Mouse (Mus musculus): ENCODE data around the gene Mbtps1. TPM values are rescaled to one million over a fixed set of nuclear protein-coding genes. Genes with fewer than 3 reads are reported as not detected.

Gene Mbtps1
- 59.5 and 61.1 TPM in 2 replicates for polyA plus RNA-seq (2015; fragmentation: Nextera tagmentation; extraction: Ambion mirVana)

DNA sequence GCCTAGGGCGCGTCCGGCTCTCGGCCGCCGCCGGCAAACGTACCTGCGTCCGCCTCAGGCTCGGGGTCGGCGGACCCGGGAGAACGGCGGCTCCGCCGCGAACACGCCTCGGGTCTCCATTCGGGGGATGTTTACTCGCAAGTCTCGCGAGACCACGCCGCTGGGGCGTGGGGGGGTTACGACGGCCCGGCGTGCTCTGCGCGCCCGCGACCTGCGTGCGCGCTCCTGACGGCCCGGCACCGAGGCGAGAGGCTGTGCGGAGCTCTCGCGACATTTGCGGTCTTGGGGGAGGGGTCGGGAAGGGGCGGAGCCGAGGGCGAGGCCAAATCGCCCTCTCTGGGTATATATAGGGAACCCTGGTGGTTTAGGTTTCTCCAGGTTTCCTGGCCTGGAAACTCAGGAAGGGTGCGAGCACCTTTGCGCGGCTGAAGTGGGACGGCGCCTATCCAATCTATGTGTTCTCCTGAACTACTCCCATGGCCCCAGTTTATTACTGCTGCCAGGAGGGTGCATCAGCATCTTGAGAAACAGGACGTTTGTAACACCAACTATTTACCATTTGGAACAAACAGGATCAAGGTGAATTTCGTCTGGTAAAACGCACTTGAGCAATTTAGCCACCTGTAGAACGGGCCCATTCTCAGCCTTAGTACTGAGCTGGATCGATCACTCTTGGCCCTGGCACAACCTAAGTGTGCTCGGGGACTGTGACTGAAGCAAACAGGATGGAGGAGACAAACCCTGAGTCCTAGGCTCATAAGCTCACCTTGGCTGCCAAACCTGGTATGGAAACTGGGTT lies at the start of gene Mbtps1:
TSS of gene Mbtps1 (minus strand) at position 133 of the 799 bp plus-strand sequence.
- Histone ChIP-seq H3K4me3 (peak within 1 kb of the TSS; percentile 74), H3K9ac (peak within 1 kb of the TSS; percentile 79), H3K36me3 (replicated peaks) (peaks cover 24% of the 10 kb centered on the region), H3K4me2 (peak within 1 kb of the TSS; percentile 76), H3K9me3 (no peaks in the 10 kb centered on the region), H3K27me3 (replicated peaks) (no peaks in the 10 kb centered on the region), H3K4me1 (peaks cover 35% of the 10 kb centered on the region), H3K27ac (peak within 1 kb of the TSS; percentile 95)
- 7% methylated on average over 59 of the region's 63 CpGs for WGBS
- ATAC-seq (replicated peaks), result peak; percentile 95

DNA sequence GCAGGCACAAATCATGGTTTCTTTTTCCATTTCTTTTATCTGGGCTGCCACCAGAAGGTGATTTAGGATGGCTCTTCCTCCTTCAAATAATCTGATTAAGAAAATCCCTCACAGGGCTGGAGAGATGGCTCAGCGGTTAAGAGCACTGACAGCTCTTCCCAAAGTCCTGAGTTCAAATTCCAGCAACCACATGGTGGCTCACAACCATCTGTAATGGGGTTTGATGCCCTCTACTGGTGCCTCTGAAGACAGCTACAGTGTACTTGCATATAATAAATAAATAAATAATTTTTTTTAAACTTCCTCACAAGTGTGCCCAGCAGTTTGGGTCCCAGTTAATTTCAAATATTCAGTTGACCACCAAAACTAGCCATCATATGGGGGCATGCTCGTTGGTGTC lies 47.7 kb upstream of the Mbtps1 start:
- Histone ChIP-seq H3K9me3 (no peaks in the 10 kb centered on the region), H3K36me3 (replicated peaks) (no peaks in the 10 kb centered on the region; the same call in 1 of the 2 replicates), H3K4me2 (no peak overlapping the region), H3K9ac (no peak overlapping the region), H3K4me1 (peaks cover 18% of the 10 kb centered on the region), H3K4me3 (no peak overlapping the region), H3K27me3 (replicated peaks) (no peaks in the 10 kb centered on the region), H3K27ac (no peak overlapping the region)
- no peak for ATAC-seq (replicated peaks)
- WGBS, result 93% methylated on average over 2 of the region's 2 CpGs

DNA sequence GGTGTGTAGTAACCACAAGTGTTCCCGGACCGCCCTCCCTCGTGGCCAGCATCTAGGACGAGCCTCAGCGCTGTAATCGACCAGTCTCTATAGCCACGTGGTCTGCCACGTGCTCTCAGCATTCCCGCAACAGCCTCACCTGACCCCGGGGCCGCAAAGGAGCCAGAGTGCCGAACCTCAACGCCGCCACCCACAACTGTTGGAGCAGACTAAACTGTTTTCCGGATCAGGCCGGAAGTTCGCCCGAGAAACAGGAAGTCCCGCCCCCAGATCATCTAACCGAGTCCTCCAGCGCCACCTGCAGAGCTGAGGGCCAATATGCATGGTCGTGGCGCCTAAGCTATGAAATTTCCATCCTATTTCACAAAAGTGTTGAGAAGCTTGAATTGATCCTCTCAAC lies 46.5 kb upstream of the Mbtps1 start, which contains the start of gene Taf1c:
TSS of gene Taf1c (minus strand) at position 227 of the 400 bp plus-strand sequence.
- Histone ChIP-seq H3K4me3 (peak within 1 kb of the TSS; percentile 89), H3K4me1 (peaks cover 18% of the 10 kb centered on the region), H3K9ac (peak within 1 kb of the TSS; percentile 85), H3K27ac (peak within 1 kb of the TSS; percentile 64), H3K9me3 (no peaks in the 10 kb centered on the region), H3K4me2 (peak within 1 kb of the TSS; percentile 89), H3K27me3 (replicated peaks) (no peaks in the 10 kb centered on the region), H3K36me3 (replicated peaks) (peaks cover 10% of the 10 kb centered on the region; the same call in 1 of the 2 replicates)
- ATAC-seq (replicated peaks), result peak; percentile 89
- WGBS, result under 1% methylated on average over 23 of the region's 23 CpGs

DNA sequence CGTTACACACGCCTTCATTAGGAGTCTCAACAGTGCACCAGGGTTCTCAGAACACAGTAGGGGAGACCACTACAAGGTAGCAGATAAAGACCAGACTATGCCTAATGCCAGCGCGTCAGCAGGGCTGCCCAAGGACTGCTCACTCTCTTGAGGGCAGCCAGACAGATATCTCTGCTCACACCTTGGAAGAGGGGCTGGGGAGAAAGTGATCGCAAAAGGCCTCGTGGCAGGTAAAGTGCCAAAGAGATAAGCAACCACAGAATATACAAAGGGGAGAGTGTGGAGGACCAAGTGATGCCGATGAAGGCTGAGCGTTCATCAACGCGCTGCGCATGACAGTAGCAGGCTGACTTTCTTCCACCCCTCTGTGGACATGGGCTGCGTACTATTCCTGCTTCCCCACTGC lies 45.9 kb upstream of the Mbtps1 start:
- Histone ChIP-seq H3K27me3 (replicated peaks) (no peaks in the 10 kb centered on the region), H3K36me3 (replicated peaks) (peaks cover 13% of the 10 kb centered on the region), H3K4me1 (peaks cover 18% of the 10 kb centered on the region), H3K9ac (peak overlapping the region; percentile 85), H3K4me3 (peak overlapping the region; percentile 89), H3K9me3 (no peaks in the 10 kb centered on the region), H3K4me2 (peak overlapping the region; percentile 89), H3K27ac (peak overlapping the region; percentile 64)
- ATAC-seq (replicated peaks), result peak; percentile 48; the same call in 1 of the 2 replicates
- WGBS, result 46% methylated on average over 12 of the region's 12 CpGs

DNA sequence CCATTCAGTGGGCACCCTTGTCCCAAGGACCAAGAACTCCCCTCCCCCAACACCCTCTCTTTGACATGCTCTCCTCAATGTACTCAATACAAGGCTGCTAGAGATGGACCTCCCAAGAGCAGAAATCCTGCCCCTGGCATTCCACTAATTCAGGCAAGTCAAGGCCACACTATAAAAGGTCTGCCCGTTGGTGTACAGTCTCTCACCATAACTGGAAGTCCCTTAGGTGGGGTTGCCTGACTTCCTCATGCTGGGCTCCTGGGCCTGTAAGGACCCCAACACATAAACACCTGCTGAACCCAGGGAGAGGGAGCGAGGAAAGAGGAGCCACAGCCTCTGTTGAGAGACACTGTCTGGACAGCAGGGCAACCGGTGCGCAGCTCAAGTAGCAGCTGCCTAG lies 45.2 kb upstream of the Mbtps1 start:
- ATAC-seq (replicated peaks), result no peak
- H3K36me3 ChIP-seq (replicated peaks), result peaks cover 19% of the 10 kb centered on the region
- H3K4me1 ChIP-seq, result peaks cover 18% of the 10 kb centered on the region
- WGBS, result 96% methylated on average over 4 of the region's 4 CpGs
- no peaks in the 10 kb centered on the region for H3K27me3 ChIP-seq (replicated peaks)
- H3K9me3 ChIP-seq, result no peaks in the 10 kb centered on the region
- H3K4me3 ChIP-seq, result peak overlapping the region; percentile 89
- no peak overlapping the region for H3K27ac ChIP-seq
- H3K4me2 ChIP-seq, result peak overlapping the region; percentile 89
- peak overlapping the region; percentile 85; the same call in 1 of the 2 replicates for H3K9ac ChIP-seq

DNA sequence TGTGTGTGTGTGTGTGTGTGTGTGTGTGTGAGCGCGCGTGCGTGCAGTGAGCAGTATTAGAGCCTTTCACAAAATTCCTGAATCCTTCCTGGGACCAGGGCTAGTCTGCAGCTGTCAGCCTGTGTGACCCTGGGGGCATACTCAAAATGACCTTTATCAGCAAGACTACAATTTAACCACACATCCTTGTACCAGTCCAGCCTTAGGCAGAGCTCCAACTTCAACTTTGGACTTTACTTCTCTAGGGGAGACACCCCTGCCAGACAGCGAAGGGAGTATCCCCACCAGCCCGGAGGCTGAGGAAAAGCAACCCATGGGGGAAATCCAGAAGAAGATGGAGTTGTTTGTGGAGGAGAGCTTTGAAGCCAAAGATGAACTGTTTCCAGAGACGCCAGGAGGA lies 32.9 kb upstream of the Mbtps1 start:
- no peaks in the 10 kb centered on the region for H3K36me3 ChIP-seq (replicated peaks)
- no peak overlapping the region for H3K4me2 ChIP-seq
- WGBS, result 97% methylated on average over 7 of the region's 7 CpGs
- H3K4me3 ChIP-seq, result no peak overlapping the region
- no peak overlapping the region for H3K9ac ChIP-seq
- no peak overlapping the region for H3K27ac ChIP-seq
- ATAC-seq (replicated peaks), result no peak
- H3K27me3 ChIP-seq (replicated peaks), result no peaks in the 10 kb centered on the region
- no peaks in the 10 kb centered on the region for H3K4me1 ChIP-seq
- no peaks in the 10 kb centered on the region for H3K9me3 ChIP-seq

DNA sequence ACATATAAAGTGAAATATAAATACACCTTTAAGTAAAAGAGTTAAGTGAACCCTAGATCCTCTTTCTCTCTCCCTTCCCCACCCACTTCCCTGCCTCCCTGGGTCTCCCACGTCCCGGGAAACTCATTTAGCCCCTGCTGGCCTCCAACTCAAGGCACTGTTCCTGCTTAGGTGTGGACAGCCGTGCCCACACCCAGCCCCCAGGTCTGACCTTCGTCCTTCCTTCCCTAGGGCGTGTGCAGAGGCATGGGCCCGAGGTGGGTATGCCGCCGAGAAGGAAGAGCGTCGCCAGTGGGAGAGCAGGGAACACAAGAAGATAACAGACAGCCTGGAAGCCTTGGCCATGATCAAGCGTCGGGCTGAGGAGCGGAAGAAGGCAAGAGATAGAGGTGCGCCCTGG lies 31.8 kb upstream of the Mbtps1 start:
- WGBS, result 85% methylated on average over 14 of the region's 14 CpGs

DNA sequence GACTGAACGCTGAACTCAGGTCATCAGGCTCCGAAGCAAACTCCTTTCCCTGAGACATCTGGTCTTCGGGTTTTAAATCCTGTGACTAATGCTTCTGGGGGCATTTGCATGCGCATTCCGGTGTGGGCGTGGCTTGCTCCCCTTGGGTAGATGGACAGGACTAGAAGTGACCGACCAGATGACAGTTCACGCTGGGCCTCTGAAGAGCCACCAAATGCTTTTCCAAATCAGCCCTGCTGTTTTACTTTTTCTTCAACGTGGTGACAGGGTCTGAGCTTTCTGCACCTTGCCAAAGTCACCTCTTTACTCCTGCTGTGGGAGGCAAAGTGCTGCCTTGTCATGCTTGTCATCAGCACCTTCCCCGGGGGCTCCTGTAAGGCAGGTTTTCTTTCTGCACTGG lies 30.3 kb upstream of the Mbtps1 start:
- no peak overlapping the region for H3K4me3 ChIP-seq
- no peak overlapping the region for H3K27ac ChIP-seq
- no peaks in the 10 kb centered on the region for H3K36me3 ChIP-seq (replicated peaks)
- H3K9me3 ChIP-seq, result no peaks in the 10 kb centered on the region
- no peaks in the 10 kb centered on the region for H3K4me1 ChIP-seq
- no peak overlapping the region for H3K9ac ChIP-seq
- H3K27me3 ChIP-seq (replicated peaks), result no peaks in the 10 kb centered on the region
- 15% methylated on average over 10 of the region's 10 CpGs for WGBS
- ATAC-seq (replicated peaks), result no peak
- H3K4me2 ChIP-seq, result no peak overlapping the region

More for the DNA sequence above, 31.8 kb upstream of the Mbtps1 start:
- Histone ChIP-seq H3K27ac (no peak overlapping the region), H3K27me3 (replicated peaks) (no peaks in the 10 kb centered on the region), H3K4me2 (no peak overlapping the region), H3K9ac (no peak overlapping the region), H3K9me3 (no peaks in the 10 kb centered on the region), H3K4me3 (no peak overlapping the region), H3K4me1 (no peaks in the 10 kb centered on the region), H3K36me3 (replicated peaks) (no peaks in the 10 kb centered on the region)
- no peak for ATAC-seq (replicated peaks)

DNA sequence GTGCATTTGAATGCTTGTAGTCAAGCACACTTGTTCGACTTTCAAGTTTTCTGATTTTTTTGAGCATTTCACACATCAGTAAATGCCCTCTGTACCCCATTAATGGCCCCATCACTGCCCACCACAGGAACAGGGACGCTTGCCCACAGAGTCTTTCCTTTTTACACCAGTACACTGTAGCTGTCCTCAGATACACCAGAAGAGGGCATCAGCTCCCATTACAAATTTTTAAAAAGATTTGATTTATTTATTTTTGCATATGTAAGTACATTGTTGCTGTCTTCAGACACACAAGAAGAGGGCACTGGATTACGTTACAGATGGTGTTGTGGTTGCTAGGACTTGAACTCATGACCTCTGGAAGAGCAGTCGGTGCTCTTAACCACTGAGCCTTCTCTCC lies 29.8 kb upstream of the Mbtps1 start:
- no peak overlapping the region for H3K4me2 ChIP-seq
- H3K27ac ChIP-seq, result no peak overlapping the region
- no peaks in the 10 kb centered on the region for H3K27me3 ChIP-seq (replicated peaks)
- no peaks in the 10 kb centered on the region for H3K4me1 ChIP-seq
- no peak overlapping the region for H3K9ac ChIP-seq
- no peak overlapping the region for H3K4me3 ChIP-seq
- no peak for ATAC-seq (replicated peaks)
- H3K36me3 ChIP-seq (replicated peaks), result no peaks in the 10 kb centered on the region
- H3K9me3 ChIP-seq, result no peaks in the 10 kb centered on the region
- 73% methylated on average over 4 of the region's 4 CpGs for WGBS

DNA sequence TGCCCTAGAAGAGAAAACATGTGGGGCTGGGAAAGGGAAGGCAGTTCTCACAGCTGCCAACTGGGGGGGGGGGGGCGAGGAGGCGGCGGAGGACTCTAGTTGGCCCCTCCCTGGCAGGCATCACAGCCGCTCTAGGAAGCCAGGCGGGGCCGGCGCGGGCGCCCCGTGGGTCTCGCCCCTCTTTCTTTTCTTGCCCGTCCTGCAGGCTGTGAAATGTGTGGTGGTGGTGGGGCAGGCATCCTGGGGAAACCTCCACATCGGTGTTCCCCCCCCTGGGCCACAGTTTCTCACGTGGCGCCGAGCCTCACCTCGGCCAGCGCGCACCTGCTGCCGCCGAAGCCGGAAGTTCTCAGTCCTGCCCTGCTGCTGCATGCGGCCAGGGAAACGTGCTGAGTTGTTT lies 27.4 kb upstream of the Mbtps1 start:
- ATAC-seq (replicated peaks), result no peak
- Histone ChIP-seq H3K9ac (no peak overlapping the region), H3K4me1 (no peaks in the 10 kb centered on the region), H3K4me2 (peak overlapping the region; percentile 48), H3K27me3 (replicated peaks) (no peaks in the 10 kb centered on the region), H3K9me3 (no peaks in the 10 kb centered on the region), H3K4me3 (peak overlapping the region; percentile 26), H3K27ac (no peak overlapping the region), H3K36me3 (replicated peaks) (no peaks in the 10 kb centered on the region)
- 32% methylated on average over 24 of the region's 24 CpGs for WGBS

DNA sequence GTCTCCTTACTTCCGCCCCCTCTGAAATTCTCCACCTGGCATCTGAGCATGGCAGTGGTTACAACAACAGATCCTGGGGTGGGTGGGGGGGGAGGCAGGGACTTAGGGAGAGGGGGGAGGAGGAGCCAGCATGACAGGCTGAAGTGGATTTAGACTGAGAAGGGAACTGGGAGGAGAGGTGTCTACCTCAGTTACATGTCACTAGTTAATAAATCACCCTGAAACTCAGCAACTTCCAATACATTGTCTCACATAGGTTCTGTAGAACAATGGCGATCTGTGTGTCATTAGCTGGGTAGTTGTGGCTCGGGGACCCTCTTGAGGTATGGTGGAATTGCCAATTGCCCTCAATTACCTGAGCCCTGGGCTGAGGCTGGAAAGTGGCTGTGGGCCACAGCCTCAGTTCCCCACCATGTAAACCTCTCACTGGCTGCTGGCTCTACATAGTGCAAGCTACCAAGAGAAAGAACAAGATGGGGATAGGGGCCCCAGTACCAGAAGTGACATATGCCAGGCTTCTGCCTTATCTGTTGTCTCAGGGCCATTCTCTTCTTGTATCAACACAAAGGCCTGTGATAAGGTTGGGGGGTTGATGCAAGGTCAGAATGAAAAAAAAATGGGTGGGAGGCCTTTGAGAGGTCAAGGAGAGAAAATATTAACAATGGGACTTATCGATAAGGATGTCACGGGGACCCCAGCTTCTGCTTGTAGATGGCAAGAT lies 22.1 kb upstream of the Mbtps1 start:
- WGBS, result 89% methylated on average over 5 of the region's 5 CpGs
- Histone ChIP-seq H3K4me1 (peaks cover under 1% of the 10 kb centered on the region), H3K9ac (no peak overlapping the region), H3K9me3 (no peaks in the 10 kb centered on the region), H3K27me3 (replicated peaks) (peaks cover 15% of the 10 kb centered on the region), H3K4me3 (no peak overlapping the region), H3K4me2 (no peak overlapping the region), H3K36me3 (replicated peaks) (no peaks in the 10 kb centered on the region), H3K27ac (no peak overlapping the region)
- ATAC-seq (replicated peaks), result no peak

DNA sequence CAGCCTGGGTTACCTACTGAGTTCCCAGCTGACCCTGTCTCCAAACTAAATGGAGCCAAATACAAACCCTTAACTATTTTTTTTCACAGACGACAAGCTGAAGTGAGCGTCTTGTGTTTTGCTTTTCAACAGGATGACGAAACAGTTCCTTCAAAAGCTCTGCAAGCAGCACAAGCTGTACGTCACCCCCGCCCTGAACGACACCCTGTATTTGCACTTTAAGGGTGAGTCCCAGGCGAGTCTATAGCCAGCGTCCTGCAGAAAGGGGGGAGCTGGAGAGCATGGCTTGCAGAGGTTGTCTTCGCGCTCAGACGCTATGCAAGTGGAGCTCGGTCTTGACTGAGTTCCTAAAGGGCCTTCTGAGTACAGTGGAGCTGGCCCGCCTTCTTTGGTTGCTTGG lies 20.6 kb upstream of the Mbtps1 start:
- no peak for ATAC-seq (replicated peaks)
- H3K36me3 ChIP-seq (replicated peaks), result no peaks in the 10 kb centered on the region
- 44% methylated on average over 13 of the region's 13 CpGs for WGBS
- no peak overlapping the region for H3K27ac ChIP-seq
- H3K9ac ChIP-seq, result no peak overlapping the region
- no peak overlapping the region for H3K4me3 ChIP-seq
- peaks cover 15% of the 10 kb centered on the region for H3K27me3 ChIP-seq (replicated peaks)
- peaks cover 7% of the 10 kb centered on the region for H3K4me1 ChIP-seq
- H3K9me3 ChIP-seq, result no peaks in the 10 kb centered on the region
- H3K4me2 ChIP-seq, result no peak overlapping the region
